ENCODE assay signal across 27 mouse cellular contexts in the genomic region with DNA sequence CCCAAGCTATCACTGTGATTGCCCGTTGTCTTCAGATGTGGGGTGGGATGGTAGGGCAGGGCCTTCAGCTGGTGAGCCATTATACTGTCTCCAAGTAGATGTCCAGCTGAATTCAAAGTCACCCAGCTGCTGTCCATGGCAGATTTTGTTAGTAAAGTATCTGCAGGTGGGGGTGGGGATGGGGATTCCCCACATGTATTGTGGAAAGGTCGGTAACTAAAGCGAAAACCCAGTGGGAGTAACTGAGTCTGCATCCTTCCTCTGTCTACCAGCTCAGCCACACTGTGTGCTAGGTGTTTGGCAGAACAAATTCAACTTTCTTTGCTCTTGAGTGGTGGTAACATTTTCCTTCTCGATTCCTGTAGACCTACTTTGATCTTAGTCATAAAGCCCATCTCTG.
"Had no signal": no experiment of that assay in that cellular context is flagged by ENCODE, and none has a peak within 500 bp of the region (broad histone marks: within the 10 kb centered on the region; RNA-seq: fewer than 3 reads in every experiment).

No protein-coding gene starts in this region.

- ATAC-seq: hindbrain, embryonic 16.5 days; intestine, embryonic 15.5 days; intestine, postnatal 0 days had no signal

- H3K4me2 ChIP-seq: heart, embryonic 12.5 days; hindbrain, embryonic 12.5 days; hindbrain, embryonic 14.5 days; intestine, embryonic 15.5 days; limb, embryonic 12.5 days; liver, embryonic 11.5 days; liver, embryonic 13.5 days; liver, embryonic 15.5 days had no signal

- H3K36me3 ChIP-seq: heart, embryonic 10.5 days; heart, embryonic 12.5 days; hindbrain, embryonic 10.5 days; hindbrain, embryonic 12.5 days; intestine, embryonic 15.5 days; limb, embryonic 10.5 days; limb, embryonic 12.5 days; liver, embryonic 13.5 days; liver, embryonic 15.5 days had no signal

- H3K27me3 ChIP-seq: heart, embryonic 12.5 days; hindbrain, embryonic 12.5 days; intestine, embryonic 15.5 days; limb, embryonic 12.5 days; liver, embryonic 13.5 days; liver, embryonic 15.5 days had no signal

- H3K4me1 ChIP-seq: hindbrain, embryonic 10.5 days; hindbrain, embryonic 12.5 days; intestine, embryonic 15.5 days; limb, embryonic 12.5 days; liver, embryonic 13.5 days; liver, embryonic 15.5 days had no signal

- H3K4me3 ChIP-seq: gastrocnemius, adult 2 months; heart, adult 2 months; heart, embryonic 10.5 days; heart, embryonic 12.5 days; hindbrain, embryonic 10.5 days; hindbrain, embryonic 12.5 days; intestine, embryonic 15.5 days; layer of hippocampus, adult 2 months; left cerebral cortex, adult 2 months; limb, embryonic 10.5 days; limb, embryonic 12.5 days; liver, embryonic 13.5 days; liver, embryonic 15.5 days had no signal

- H3K9ac ChIP-seq: heart, embryonic 12.5 days; hindbrain, embryonic 12.5 days; hindbrain, embryonic 14.5 days; intestine, embryonic 15.5 days; limb, embryonic 12.5 days; liver, embryonic 13.5 days; liver, embryonic 15.5 days had no signal

- H3K27ac ChIP-seq: gastrocnemius, adult 2 months; heart, adult 2 months; heart, embryonic 10.5 days; hindbrain, embryonic 10.5 days; hindbrain, embryonic 12.5 days; hindbrain, embryonic 14.5 days; intestine, embryonic 15.5 days; layer of hippocampus, adult 2 months; left cerebral cortex, adult 2 months; limb, embryonic 10.5 days; limb, embryonic 12.5 days; liver, embryonic 13.5 days; liver, embryonic 15.5 days had no signal

- H3K9me3 ChIP-seq: heart, embryonic 10.5 days; heart, embryonic 12.5 days; hindbrain, embryonic 10.5 days; hindbrain, embryonic 12.5 days; intestine, embryonic 15.5 days; limb, embryonic 10.5 days; limb, embryonic 12.5 days; liver, embryonic 13.5 days; liver, embryonic 15.5 days had no signal

- DNase-seq: gastrocnemius, adult 2 months; gastrocnemius, postnatal 10 days; gastrocnemius, postnatal 25 days; heart, adult 2 months; heart, postnatal 10 days; heart, postnatal 4 days; kidney, adult 18-20 months; kidney, adult 8-10 months; kidney, postnatal 10 days; kidney, postnatal 25 days; kidney, postnatal 4 days; liver; liver, embryonic 13.5 days had no signal
